Mouse (Mus musculus) G1E-ER4 (cell line): Measurements from ENCODE around the gene Ccdc85c. TPM values are rescaled to one million over a fixed set of nuclear protein-coding genes. Genes with fewer than 3 reads are reported as not detected.

Experiments
- GATA1 ChIP-seq: IDR thresholded peaks from one replicate; pipeline ENCODE4 v1.8.0; 2012; ENCODE audit warnings: low read length, inconsistent platforms
- polyA plus RNA-seq: library from polyadenylated mRNA; stranded (reverse); fragments of >175 nt; gene quantifications from 2 replicates; pipeline ENCODE4 v1.2.3, GENCODE M21; 2012

Gene Ccdc85c
- polyA plus RNA-seq, 1 experiment = not detected

- TF ChIP-seq GATA1 = no peak
These were observed 30.9 kb upstream of the Ccdc85c start, which contains the start of gene Hhipl1 for GRCm38 (mm10) chr12:108305812-108306794. Gene Hhipl1 (plus strand): TSS chr12:108306270.

GRCm38 (mm10) chr12:108305172-108305571 is 29.9 kb upstream of the Ccdc85c start:
- TF ChIP-seq GATA1 = no peak

- TF ChIP-seq GATA1 = no peak
These were observed 28.6 kb upstream of the Ccdc85c start for GRCm38 (mm10) chr12:108303778-108304365.

GRCm38 (mm10) chr12:108301006-108301405 is 25.8 kb upstream of the Ccdc85c start:
- no peak for TF ChIP-seq GATA1

- no peak for TF ChIP-seq GATA1
These were observed 21.8 kb upstream of the Ccdc85c start for GRCm38 (mm10) chr12:108297033-108297432.

GRCm38 (mm10) chr12:108294620-108295019 is 19.4 kb upstream of the Ccdc85c start:
- TF ChIP-seq GATA1 = no peak

- TF ChIP-seq GATA1 = no peak
These were observed 17.7 kb upstream of the Ccdc85c start for GRCm38 (mm10) chr12:108292957-108293356.

GRCm38 (mm10) chr12:108292419-108292818 is 17.2 kb upstream of the Ccdc85c start:
- no peak for TF ChIP-seq GATA1

GRCm38 (mm10) chr12:108288127-108288880 is 13.1 kb upstream of the Ccdc85c start:
- no peak for TF ChIP-seq GATA1

- no peak for TF ChIP-seq GATA1
These were observed 11.8 kb upstream of the Ccdc85c start for GRCm38 (mm10) chr12:108287011-108287410.

GRCm38 (mm10) chr12:108286381-108286780 is 11.2 kb upstream of the Ccdc85c start:
- TF ChIP-seq GATA1 = no peak

- TF ChIP-seq GATA1 = no peak
These were observed 10.2 kb upstream of the Ccdc85c start for GRCm38 (mm10) chr12:108285225-108286011.

GRCm38 (mm10) chr12:108284455-108285224 is 9.4 kb upstream of the Ccdc85c start:
- no peak for TF ChIP-seq GATA1

- TF ChIP-seq GATA1 = no peak
These were observed 3.1 kb upstream of the Ccdc85c start for GRCm38 (mm10) chr12:108278221-108278918.
